Mouse (Mus musculus) kidney, adult 11 months (tissue): ENCODE results near the gene Foxo1.

Experiments used
- DNase-seq: peaks from one replicate; pipeline ENCODE4 v3.0.0; 2022

Gene Foxo1

GRCm38 (mm10) chr3:52267652-52268486 is at the start of gene Foxo1:
TSS of gene Foxo1 (plus strand) at chr3:52268336.
- DNase-seq: peak; percentile 76

GRCm38 (mm10) chr3:52218864-52219263 is 49.3 kb upstream of the Foxo1 start:
- DNase-seq: no peak

- DNase-seq: no peak
Measured at GRCm38 (mm10) chr3:52221082-52221481, 47.1 kb upstream of the Foxo1 start.

DNA sequence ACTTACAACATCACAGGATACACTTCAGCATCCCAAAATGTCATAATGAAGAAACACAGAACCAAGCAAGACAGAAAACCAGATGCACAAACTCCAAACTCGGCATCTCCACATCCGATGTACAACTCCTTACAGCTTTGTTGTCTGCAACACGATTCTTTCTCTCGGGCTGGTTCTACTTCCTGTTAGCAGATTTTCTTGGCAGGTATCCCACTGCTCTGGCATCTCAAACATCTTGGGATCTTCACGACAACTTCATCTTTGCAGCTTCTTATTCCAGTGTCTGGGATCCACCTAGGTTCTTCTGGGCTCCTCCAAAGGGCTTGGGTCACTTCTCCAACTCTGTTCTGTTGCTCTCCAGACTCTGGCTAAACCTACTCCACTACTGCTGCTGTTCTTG is 46.2 kb upstream of the Foxo1 start:
- DNase-seq: no peak

- no peak for DNase-seq
Measured at GRCm38 (mm10) chr3:52236488-52236887, 31.6 kb upstream of the Foxo1 start.

DNA sequence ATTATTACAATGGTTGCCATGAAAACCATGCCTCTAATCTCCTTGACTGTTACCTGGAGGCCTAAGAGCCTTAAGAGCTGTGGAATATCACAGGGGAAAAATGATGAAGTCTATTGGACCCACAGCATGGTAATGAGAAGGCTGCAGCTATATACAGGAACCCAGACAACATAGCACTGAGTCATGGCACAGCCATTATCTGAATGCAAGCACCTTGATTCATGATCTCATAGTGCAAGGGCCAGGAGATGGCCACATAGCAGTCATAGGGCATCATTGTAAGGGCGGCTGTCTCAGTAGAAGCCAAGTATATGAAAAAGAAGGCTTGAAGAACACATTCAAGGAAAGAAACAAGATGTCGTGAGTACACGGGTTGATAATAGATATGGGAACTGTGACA is 31.0 kb upstream of the Foxo1 start:
- DNase-seq: no peak

- no peak for DNase-seq
Measured at GRCm38 (mm10) chr3:52241062-52241461, 27.1 kb upstream of the Foxo1 start.

GRCm38 (mm10) chr3:52242457-52243105 is 25.6 kb upstream of the Foxo1 start:
- peak; percentile 43 for DNase-seq

DNA sequence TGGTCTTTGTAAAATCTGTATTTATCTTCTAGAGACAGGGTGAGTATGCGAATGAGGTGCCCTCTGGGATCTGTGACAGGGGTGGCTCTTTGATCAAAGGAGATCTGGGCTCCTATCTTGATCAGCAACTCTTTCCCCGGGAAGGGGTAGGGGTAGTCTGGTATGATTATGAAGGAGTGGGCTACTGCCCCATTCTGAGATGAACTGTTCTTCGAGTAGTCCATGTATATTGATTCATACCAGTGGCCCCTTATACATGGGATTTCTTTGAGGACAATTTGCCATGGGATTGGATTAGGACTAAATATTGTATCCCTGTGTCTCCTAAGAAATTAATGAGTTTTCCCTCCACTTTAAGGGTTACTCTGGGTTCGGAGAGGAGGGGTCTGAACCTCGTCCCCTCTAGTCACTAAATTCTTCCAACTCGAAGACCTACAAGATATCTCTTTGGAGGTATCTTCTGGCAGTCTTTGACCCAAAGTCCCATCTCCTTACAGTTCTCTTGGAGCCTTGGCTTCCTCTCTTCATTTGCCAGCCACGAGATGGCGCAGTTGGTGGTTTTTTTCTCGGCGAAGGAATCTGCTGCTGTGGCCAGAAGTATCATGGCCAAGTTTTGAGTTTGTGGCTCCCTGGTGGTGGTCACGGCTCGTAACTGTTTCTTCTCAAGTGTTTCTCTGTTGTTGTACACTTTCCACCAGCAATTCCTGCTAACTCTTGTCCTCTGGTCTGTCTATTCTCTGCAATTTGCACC is 24.7 kb upstream of the Foxo1 start:
- no peak for DNase-seq

GRCm38 (mm10) chr3:52245996-52246830 is 21.9 kb upstream of the Foxo1 start:
- DNase-seq: no peak

DNA sequence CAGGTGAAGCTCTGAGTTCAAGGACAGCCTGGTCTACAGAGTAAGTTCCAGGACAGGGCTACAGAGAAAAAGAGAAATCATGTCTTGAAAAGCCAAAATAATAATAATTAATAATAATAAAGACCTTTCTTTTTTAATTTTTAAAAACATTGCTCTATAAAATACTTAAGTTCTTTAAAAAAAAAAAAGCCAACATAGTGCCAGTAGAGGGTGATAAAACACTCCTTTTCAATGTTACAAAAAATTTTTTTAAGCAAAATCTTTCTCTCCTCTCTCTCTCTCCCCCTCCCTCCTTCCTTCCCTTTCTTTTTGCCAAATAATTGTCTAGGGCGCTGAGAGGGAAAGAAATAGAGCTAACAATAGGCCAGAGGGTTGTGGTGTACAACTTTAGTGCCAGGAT is 17.0 kb upstream of the Foxo1 start:
- DNase-seq: no peak

DNA sequence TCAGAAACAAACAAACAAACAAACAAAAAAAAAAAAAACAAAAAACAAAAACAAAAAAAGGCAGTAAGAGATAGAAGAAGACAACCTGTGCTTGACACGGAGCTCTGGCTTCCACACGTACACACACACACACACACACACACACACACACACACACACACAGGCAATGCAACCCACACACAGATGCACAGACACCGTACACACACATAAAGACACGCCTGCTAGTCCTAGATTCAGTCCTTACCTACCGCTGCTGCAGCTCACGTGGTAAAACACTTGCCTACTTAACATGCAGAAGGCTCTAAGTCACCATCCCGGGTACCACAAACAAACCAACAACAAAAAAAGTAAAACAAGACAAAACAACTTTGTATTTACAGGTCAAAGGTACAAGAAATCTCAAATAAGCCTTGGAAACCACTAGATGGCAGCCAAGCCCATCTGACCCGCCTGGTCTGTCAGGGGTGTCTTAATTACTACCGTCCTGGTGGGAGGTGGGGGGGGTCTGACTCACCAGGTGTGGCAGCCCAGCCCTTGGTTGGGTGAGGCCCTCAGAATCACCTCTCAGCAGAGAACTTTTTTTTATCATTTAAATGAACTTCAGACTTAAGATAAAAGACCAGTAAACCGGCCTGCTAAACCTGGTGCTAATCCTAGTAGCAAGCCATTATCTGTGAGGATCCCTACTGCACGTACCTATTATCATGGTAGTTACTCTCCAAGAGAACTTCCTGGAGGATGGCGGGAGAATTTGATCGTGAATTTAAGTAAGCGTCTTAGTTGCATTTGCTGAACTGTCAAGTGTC is 14.3 kb upstream of the Foxo1 start:
- no peak for DNase-seq

DNA sequence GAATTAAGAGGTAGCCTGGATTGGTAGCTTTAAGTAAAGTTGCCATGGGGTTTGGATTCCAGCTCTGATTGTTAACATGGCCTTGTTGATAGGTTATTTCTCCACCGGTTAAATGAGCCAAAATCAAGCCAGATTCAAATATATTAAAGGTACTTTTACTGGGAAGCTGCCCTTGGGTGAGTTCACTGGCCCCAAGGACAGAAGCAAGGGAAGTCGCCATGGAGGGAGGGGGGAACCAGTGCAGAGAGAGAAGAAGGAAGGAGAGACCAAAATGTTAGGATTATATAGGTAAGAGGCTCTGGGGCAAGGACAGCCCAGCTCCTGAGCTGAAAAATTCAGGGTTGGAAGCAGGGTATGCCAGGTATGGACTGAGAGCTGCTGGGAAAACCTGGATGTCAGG is 13.6 kb upstream of the Foxo1 start:
- no peak for DNase-seq

GRCm38 (mm10) chr3:52257782-52258441 is 10.2 kb upstream of the Foxo1 start:
- DNase-seq: peak; percentile 49

DNA sequence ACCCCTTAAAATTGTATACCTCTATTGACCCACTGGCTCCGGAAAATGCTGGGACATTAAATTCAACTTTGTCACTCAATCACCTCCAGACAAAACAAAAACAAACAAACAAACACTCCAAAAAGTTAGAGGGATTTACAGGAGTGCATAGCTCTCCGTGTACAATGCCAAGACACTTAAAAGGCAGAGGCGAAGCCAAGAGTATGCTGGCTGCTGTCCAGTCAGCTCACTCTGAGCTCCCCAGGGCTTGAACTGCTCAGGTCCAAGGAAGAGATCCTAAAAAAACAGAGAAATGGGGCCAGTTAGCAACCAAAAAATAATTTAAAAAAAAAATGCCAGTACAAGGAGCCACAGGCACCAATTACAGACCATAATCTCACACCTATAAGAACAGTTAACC is 9.6 kb upstream of the Foxo1 start:
- DNase-seq: peak; percentile 51

- peak; percentile 65 for DNase-seq
Measured at GRCm38 (mm10) chr3:52262431-52263161, 5.5 kb upstream of the Foxo1 start.

DNA sequence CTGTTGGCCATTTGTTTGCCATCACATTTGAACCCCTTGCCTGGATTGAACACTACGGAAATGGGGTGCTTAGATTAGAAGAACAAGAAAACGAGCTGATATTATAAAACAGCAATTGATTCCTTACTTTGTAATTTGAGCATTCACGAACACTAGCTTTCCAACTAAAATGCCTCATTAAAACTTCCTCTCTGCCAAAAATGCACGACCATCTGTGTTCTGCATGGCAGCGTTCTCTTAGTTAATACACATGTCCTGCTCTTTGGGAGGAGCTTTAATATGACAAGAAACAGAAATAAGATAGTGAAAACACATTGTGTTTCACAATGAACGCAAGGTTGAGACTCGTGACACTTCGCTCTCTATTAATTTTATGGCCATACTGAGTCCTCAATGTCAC is 3.8 kb upstream of the Foxo1 start:
- DNase-seq: no peak

- peak; percentile 36 for DNase-seq
Measured at GRCm38 (mm10) chr3:52266606-52267160, 1.5 kb upstream of the Foxo1 start.

DNA sequence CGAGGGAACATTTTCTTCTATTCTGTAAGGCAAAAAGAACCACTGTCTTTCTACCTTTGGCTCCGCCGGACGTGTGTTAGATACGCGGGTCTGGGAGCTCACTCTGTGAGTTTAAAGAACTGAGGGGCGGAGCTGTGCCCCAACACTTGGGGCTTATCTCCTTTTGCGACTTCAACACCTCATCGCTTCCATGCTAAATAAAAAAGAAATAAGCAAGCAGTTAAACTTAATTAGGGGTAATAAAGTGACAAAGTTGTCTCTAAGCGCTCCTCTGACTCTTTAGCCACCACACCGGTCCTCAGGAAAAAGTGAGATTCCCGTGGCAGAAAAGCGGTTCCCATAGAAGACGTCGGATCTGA is 864 bp upstream of the Foxo1 start:
- DNase-seq: no peak

DNA sequence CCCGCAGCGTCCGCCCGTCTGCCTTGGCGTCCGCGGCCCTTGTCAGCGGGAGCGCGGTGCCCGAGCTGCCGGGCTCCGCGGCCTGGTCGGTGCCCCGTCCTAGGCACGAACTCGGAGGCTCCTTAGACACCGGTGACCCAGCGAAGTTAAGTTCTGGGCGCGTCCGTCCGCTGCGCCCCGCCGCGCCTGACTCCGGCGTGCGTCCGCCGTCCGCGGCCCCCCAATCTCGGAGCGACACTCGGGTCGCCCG is 276 bp downstream of the Foxo1 start:
- no peak for DNase-seq
